Mouse (Mus musculus): Measurements from ENCODE around the gene Dusp14. TPM values are rescaled to one million over a fixed set of nuclear protein-coding genes. Genes with fewer than 3 reads are reported as not detected.

Gene Dusp14
- total RNA-seq (2023): 0.32 TPM in 1 of 2 replicates, not detected in the other

DNA sequence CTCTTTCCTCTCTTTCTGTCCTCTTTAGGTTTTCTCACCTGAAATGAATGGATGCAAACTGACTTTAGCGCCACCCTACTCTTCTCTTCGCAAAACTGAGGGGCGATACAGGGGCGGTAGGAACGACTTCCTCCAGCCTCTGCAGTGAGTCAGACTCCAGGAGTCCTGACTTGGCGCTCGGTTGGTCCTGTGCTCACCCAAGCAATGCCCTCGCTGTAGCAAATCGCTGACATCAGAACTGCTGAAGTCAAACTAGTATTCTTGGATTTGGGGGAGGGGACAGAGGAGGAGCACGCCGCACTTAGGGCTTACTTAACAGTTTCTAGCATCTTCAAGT is at the start of gene Dusp14:
Dusp14 (minus strand) TSS at position 228 of the 337 bp plus-strand sequence.

Other genes with a start within 250 kb of the Dusp14 start
- gene Hnf1b, start 219.2 kb downstream of the Dusp14 start, total RNA-seq (2023): not detected in 2 replicates
- 25.2 and 26.1 TPM in 2 replicates for gene Ddx52, start 127.2 kb downstream of the Dusp14 start, total RNA-seq (2023)
- gene Synrg, start 104.8 kb downstream of the Dusp14 start, total RNA-seq (2023): 36.6 and 45.6 TPM in 2 replicates
- 3.1 and 3.7 TPM in 2 replicates for gene Tada2a, start 60.3 kb upstream of the Dusp14 start, total RNA-seq (2023)
- gene Acaca, start 60.4 kb upstream of the Dusp14 start, total RNA-seq (2023): 15.8 and 19.6 TPM in 2 replicates
- gene Gm11437, start 98.2 kb upstream of the Dusp14 start, total RNA-seq (2023): not detected in 2 replicates